Mouse (Mus musculus) G1E (cell line): ENCODE measurements around the gene Ifnar2. TPM values are rescaled to one million over a fixed set of nuclear protein-coding genes. Genes with fewer than 3 reads are reported as not detected.

Source experiments
- ATAC-seq: 2 replicates; pipeline ENCODE4 v1.8.0; 2016; ENCODE audit warnings: mild to moderate bottlenecking; ENCODE audit not compliant: insufficient number of reproducible peaks, poor library complexity, low FRiP score, severe bottlenecking; ENCODE audit errors: extremely low read depth
- DNase-seq: peaks from one replicate; pipeline ENCODE4 v3.0.0; 2012; ENCODE audit warnings: low spot score
- H3K27me3 ChIP-seq: 2 replicates; pipeline ENCODE4 v1.6.1; 2012; ENCODE audit warnings: mild to moderate bottlenecking, low read length, inconsistent platforms; ENCODE audit not compliant: insufficient read depth
- H3K36me3 ChIP-seq: replicated peaks from 2 replicates; pipeline ENCODE3; 2012; ENCODE audit warnings: mild to moderate bottlenecking, inconsistent platforms
- H3K4me1 ChIP-seq: 2 replicates; pipeline ENCODE4 v1.6.1; 2012; ENCODE audit warnings: low read depth, low read length, inconsistent platforms, mixed read lengths; ENCODE audit not compliant: insufficient read depth
- H3K4me3 ChIP-seq: 2 replicates; pipeline ENCODE4 v1.5.1; 2012; ENCODE audit warnings: low read depth, mild to moderate bottlenecking, inconsistent platforms, low read length, moderate library complexity, mixed read lengths
- H3K9me3 ChIP-seq: replicated peaks from 2 replicates; pipeline ENCODE4 v1.6.1; 2012; ENCODE audit warnings: inconsistent platforms
- CTCF ChIP-seq: IDR thresholded peaks from 2 replicates; pipeline ENCODE4 v1.5.1; 2012; ENCODE audit warnings: low read depth, low read length, inconsistent platforms, mixed read lengths
- GATA1 ChIP-seq: IDR thresholded peaks from 2 replicates; pipeline ENCODE4 v1.6.1; 2012; ENCODE audit warnings: borderline replicate concordance, low read length, inconsistent platforms, mixed read lengths
- GATA2 ChIP-seq: IDR thresholded peaks from 2 replicates; pipeline ENCODE4 v1.6.1; 2012; ENCODE audit warnings: low read depth, low read length, inconsistent platforms, borderline replicate concordance
- POLR2AphosphoS5 ChIP-seq: IDR thresholded peaks from 2 replicates; pipeline ENCODE4 v1.6.1; 2012; ENCODE audit warnings: low read depth, low read length, inconsistent platforms; ENCODE audit not compliant: insufficient replicate concordance
- TAL1 ChIP-seq: conservative IDR thresholded peaks from 2 replicates; pipeline ENCODE4 v1.6.1; 2012; ENCODE audit warnings: low read depth, low read length, inconsistent platforms, mixed read lengths
- polyA plus RNA-seq: library from polyadenylated mRNA; stranded (reverse); fragments of >175 nt; gene quantifications from 2 replicates; pipeline ENCODE4 v1.2.3, GENCODE M21; 2012
- total RNA-seq, 2 experiments: library from RNA; stranded (forward) in 1 of 2; stranded (reverse) in 1 of 2; fragments of 200-1000 nt in 1 of 2; fragments of >200 nt in 1 of 2; fragmentation: Nextera tagmentation in 1 of 2; gene quantifications; 2 replicates each; pipeline ENCODE4 v1.2.3; 2014 to 2017

Gene Ifnar2
- total and polyA plus RNA-seq, 3 experiments: 27.3 to 186 (median 67.3) TPM

- peaks cover 6% of the 10 kb centered on the region; the same call in 1 of the 2 replicates for H3K9me3 ChIP-seq
- TF ChIP-seq GATA1 (no peak), CTCF (no peak)
- no peak for ATAC-seq
- DNase-seq: no peak
- peaks cover 91% of the 10 kb centered on the region for H3K4me1 ChIP-seq
- no peaks in the 10 kb centered on the region for H3K27me3 ChIP-seq
- H3K4me3 ChIP-seq: no peak overlapping the region
- no peaks in the 10 kb centered on the region for H3K36me3 ChIP-seq
Observed at GRCm38 (mm10) chr16:91444847-91445246, 72.3 kb downstream of the Ifnar2 start.

GRCm38 (mm10) chr16:91445566-91445965, 73.0 kb downstream of the Ifnar2 start:
- Histone ChIP-seq H3K4me1 (peaks cover 92% of the 10 kb centered on the region), H3K4me3 (no peak overlapping the region), H3K27me3 (no peaks in the 10 kb centered on the region), H3K9me3 (peaks cover 6% of the 10 kb centered on the region; the same call in 1 of the 2 replicates), H3K36me3 (no peaks in the 10 kb centered on the region)
- DNase-seq (no peak), ATAC-seq (no peak)
- TF ChIP-seq CTCF (no peak), GATA2 (no peak)

- peak; percentile 46 for DNase-seq
- ATAC-seq: no peak
- Histone ChIP-seq H3K4me3 (peak overlapping the region; percentile 22; the same call in 1 of the 2 replicates), H3K9me3 (peaks cover 6% of the 10 kb centered on the region; the same call in 1 of the 2 replicates), H3K4me1 (peaks cover 92% of the 10 kb centered on the region), H3K36me3 (no peaks in the 10 kb centered on the region), H3K27me3 (no peaks in the 10 kb centered on the region)
- TF ChIP-seq POLR2AphosphoS5 (no peak), GATA2 (no peak), TAL1 (no peak), GATA1 (no peak), CTCF (no peak)
Observed at GRCm38 (mm10) chr16:91446778-91447511, 74.4 kb downstream of the Ifnar2 start.

GRCm38 (mm10) chr16:91447512-91447900, 74.9 kb downstream of the Ifnar2 start:
- Histone ChIP-seq H3K4me3 (peak overlapping the region; percentile 22; the same call in 1 of the 2 replicates), H3K27me3 (no peaks in the 10 kb centered on the region), H3K4me1 (peaks cover 93% of the 10 kb centered on the region), H3K36me3 (no peaks in the 10 kb centered on the region), H3K9me3 (peaks cover 6% of the 10 kb centered on the region; the same call in 1 of the 2 replicates)
- ATAC-seq: no peak
- TF ChIP-seq TAL1: no peak
- TF ChIP-seq GATA1: no peak
- no peak for TF ChIP-seq CTCF
- TF ChIP-seq POLR2AphosphoS5: no peak
- no peak for TF ChIP-seq GATA2
- no peak for DNase-seq

GRCm38 (mm10) chr16:91448088-91448487, 75.5 kb downstream of the Ifnar2 start:
- no peaks in the 10 kb centered on the region for H3K36me3 ChIP-seq
- H3K9me3 ChIP-seq: peaks cover 6% of the 10 kb centered on the region; the same call in 1 of the 2 replicates
- no peaks in the 10 kb centered on the region for H3K27me3 ChIP-seq
- peak overlapping the region; percentile 28; the same call in 1 of the 2 replicates for H3K4me3 ChIP-seq
- no peak for TF ChIP-seq GATA1
- no peak for TF ChIP-seq TAL1
- TF ChIP-seq CTCF: no peak
- TF ChIP-seq POLR2AphosphoS5: no peak
- TF ChIP-seq GATA2: no peak
- ATAC-seq (peak; percentile 59), DNase-seq (no peak)
- H3K4me1 ChIP-seq: peaks cover 92% of the 10 kb centered on the region

- peaks cover 5% of the 10 kb centered on the region; the same call in 1 of the 2 replicates for H3K9me3 ChIP-seq
- peaks cover 89% of the 10 kb centered on the region for H3K4me1 ChIP-seq
Observed at GRCm38 (mm10) chr16:91448895-91449294, 76.3 kb downstream of the Ifnar2 start.

More at GRCm38 (mm10) chr16:91448895-91449294, 76.3 kb downstream of the Ifnar2 start:
- H3K27me3 ChIP-seq: no peaks in the 10 kb centered on the region
- TF ChIP-seq TAL1: no peak
- no peak for TF ChIP-seq GATA2
- TF ChIP-seq GATA1: no peak
- no peak for TF ChIP-seq CTCF
- TF ChIP-seq POLR2AphosphoS5: no peak
- no peak for ATAC-seq
- H3K36me3 ChIP-seq: no peaks in the 10 kb centered on the region
- H3K4me3 ChIP-seq: no peak overlapping the region
- DNase-seq: no peak
